Mouse (Mus musculus): ENCODE results near the gene Pip5k1c. TPM values are rescaled to one million over a fixed set of nuclear protein-coding genes. Genes with fewer than 3 reads are reported as not detected.

The Pip5k1c gene
- total RNA-seq, 2 experiments from 2014 or later, result 20.3 to 20.6 TPM

Small RNA genes lying within 50 kb of the gene (microRNA-seq; reads per million reads assigned to microRNA genes)
- 4.0 to 8.8 reads per million in 2 experiments for gene Mir3057 (ENCODE audit: borderline replicate concordance in 2 of 2)

Other genes starting within 250 kb of the Pip5k1c start
- 10 to 100 TPM; 82.2 to 85.2 TPM for gene Sgta, start 232.8 kb upstream of the Pip5k1c start, total RNA-seq (2021)
- gene Thop1, start 222.9 kb upstream of the Pip5k1c start, total RNA-seq (2021), result 10 to 100 TPM; 18.5 to 22.9 TPM
- gene Creb3l3, start 194.1 kb upstream of the Pip5k1c start, total RNA-seq (2021), result under 1 TPM; 0.10 to 0.83 TPM
- gene Map2k2, start 187.0 kb upstream of the Pip5k1c start, total RNA-seq (2021), result 100 to 1,000 TPM; 149 to 161 TPM
- 10 to 100 TPM; 21.4 to 22.3 TPM for gene Zbtb7a, start 157.7 kb upstream of the Pip5k1c start, total RNA-seq (2021)
- 10 to 100 TPM; 11.7 to 14.2 TPM for gene Pias4, start 125.0 kb upstream of the Pip5k1c start, total RNA-seq (2021)
- gene Eef2, start 116.3 kb upstream of the Pip5k1c start, total RNA-seq (2021), result 100 to 1,000 TPM; 838 to 862 TPM
- gene Dapk3, start 110.0 kb upstream of the Pip5k1c start, total RNA-seq (2021), result 10 to 100 TPM; 22.3 to 22.4 TPM
- gene 4930442H23Rik, start 109.1 kb upstream of the Pip5k1c start, total RNA-seq (2021), result not detected
- gene Nmrk2, start 90.9 kb upstream of the Pip5k1c start, total RNA-seq (2021), result 10 to 100 TPM; 41.1 to 57.7 TPM
- gene Atcay, start 62.1 kb upstream of the Pip5k1c start, total RNA-seq (2021), result not detected
- 1 to 10 TPM; 1.9 to 3.0 TPM for gene Zfr2, start 59.8 kb upstream of the Pip5k1c start, total RNA-seq (2021)
- under 1 TPM; 0.13 to 0.23 TPM for gene Matk, start 40.0 kb upstream of the Pip5k1c start, total RNA-seq (2021)
- gene Mrpl54, start 26.0 kb upstream of the Pip5k1c start, total RNA-seq (2021), result 10 to 100 TPM; 87.0 to 90.0 TPM
- 100 to 1,000 TPM; 102 to 106 TPM for gene Apba3, start 26.0 kb upstream of the Pip5k1c start, total RNA-seq (2021)
- gene Tjp3, start 1.4 kb upstream of the Pip5k1c start, total RNA-seq (2021), result not detected
- gene Cactin, start 28.1 kb downstream of the Pip5k1c start, total RNA-seq (2021), result 1 to 10 TPM; 7.9 to 8.3 TPM
- under 1 TPM; 0.83 to 1.00 TPM for gene Tbxa2r, start 35.8 kb downstream of the Pip5k1c start, total RNA-seq (2021)
- gene Gipc3, start 50.3 kb downstream of the Pip5k1c start, total RNA-seq (2021), result 1 to 10 TPM; 1.0 to 1.3 TPM
- 10 to 100 TPM; 22.9 to 29.6 TPM for gene Hmg20b, start 57.5 kb downstream of the Pip5k1c start, total RNA-seq (2021)
- gene Mfsd12, start 64.5 kb downstream of the Pip5k1c start, total RNA-seq (2021), result 1 to 10 TPM; 2.3 to 2.9 TPM
- under 1 TPM; 0.48 to 0.49 TPM for gene 4930404N11Rik, start 72.9 kb downstream of the Pip5k1c start, total RNA-seq (2021)
- gene Fzr1, start 85.6 kb downstream of the Pip5k1c start, total RNA-seq (2021), result 10 to 100 TPM; 13.5 to 14.0 TPM
- 10 to 100 TPM; 41.1 to 41.2 TPM for gene Dohh, start 91.5 kb downstream of the Pip5k1c start, total RNA-seq (2021)
- gene Gm48551, start 91.5 kb downstream of the Pip5k1c start, total RNA-seq (2021), result 1 to 10 TPM in 1 of 2 experiments, under 1 TPM in 1; 0.78 to 1.0 TPM
- gene Gm48552, start 96.0 kb downstream of the Pip5k1c start, total RNA-seq (2021), result under 1 TPM in 1 of 2 experiments, not detected in 1; 0.59 TPM
- under 1 TPM in 1 of 2 experiments, not detected in 1; 0.67 TPM for gene Smim24, start 100.1 kb downstream of the Pip5k1c start, total RNA-seq (2021)
- 100 to 1,000 TPM; 215 to 268 TPM for gene Nfic, start 162.7 kb downstream of the Pip5k1c start, total RNA-seq (2021)
- under 1 TPM in 1 of 2 experiments, not detected in 1; 0.24 TPM for gene Celf5, start 189.7 kb downstream of the Pip5k1c start, total RNA-seq (2021)
- 10 to 100 TPM; 34.2 to 47.8 TPM for gene Ncln, start 203.4 kb downstream of the Pip5k1c start, total RNA-seq (2021)
- under 1 TPM; 0.99 to 1.00 TPM for gene S1pr4, start 207.2 kb downstream of the Pip5k1c start, total RNA-seq (2021)
- under 1 TPM; 0.36 to 0.62 TPM for gene Gna15, start 231.3 kb downstream of the Pip5k1c start, total RNA-seq (2021)

Measured in gastrocnemius, postnatal 25 days (tissue).